10 mouse cellular contexts compared by ENCODE assay signal in genomic region chr17:5187546-5187945, GRCm38 (mm10).
DNase-seq lines count a peak whose midpoint lies in the region; TF ChIP-seq lines count a peak whose summit lies in the region.
"Had no signal": no experiment of that assay in that cellular context is flagged by ENCODE, and none has a peak within 500 bp of the region (broad histone marks: within the 10 kb centered on the region; RNA-seq: fewer than 3 reads in every experiment).

No protein-coding gene starts in this region.

- H3K36me3 ChIP-seq in C2C12 (ENCODE audit: control insufficient read depth, insufficient read depth), result no peaks in the 10 kb centered on the region

- H3K79me2 ChIP-seq in C2C12 (ENCODE audit: control insufficient read depth, insufficient read depth), result peaks cover 16% of the 10 kb centered on the region

- no peaks in the 10 kb centered on the region for H3K27me3 ChIP-seq in C2C12 (ENCODE audit: control insufficient read depth, insufficient read depth, insufficient read length)

- DNase-seq in kidney, postnatal 10 days, result peak; percentile 27
- DNase-seq in kidney, adult 18-20 months, result no peak
- DNase-seq in adipocyte (ENCODE audit: low spot score), result peak; percentile 47
- peak; percentile 32 for DNase-seq in naive thymus-derived CD4-positive, alpha-beta T cell, adult 2 months (ENCODE audit: low read depth)
- no peak for DNase-seq in right cerebral cortex, postnatal 25 days
- DNase-seq in cerebellum, adult 11 months, result no peak
- no peak for DNase-seq in gastrocnemius, adult 18-20 months (ENCODE audit: low spot score)
- DNase-seq: cerebellum, postnatal 25 days; retina, postnatal 1 day had no signal

- no peak overlapping the region for H3K4me3 ChIP-seq in C2C12 (ENCODE audit: insufficient read depth, poor library complexity, severe bottlenecking)

- H3ac ChIP-seq in C2C12 (ENCODE audit: control insufficient read depth, insufficient read length, low read depth), result no peak overlapping the region

- H3K79me3 ChIP-seq in C2C12 (ENCODE audit: low read depth), result peaks cover 2% of the 10 kb centered on the region

- peak; percentile 24 for TF ChIP-seq CTCF in C2C12 (IDR thresholded peaks at IDR 0.05; ENCODE audit: control insufficient read depth, insufficient read depth, insufficient read length)

TF ChIP-seq in C2C12, 6 proteins besides CTCF, POLR2A, EP300 and RAD21:
- no peak for TF ChIP-seq CEBPB (IDR thresholded peaks at IDR 0.05; ENCODE audit: low read depth)
- no peak for TF ChIP-seq MYOD1 (IDR thresholded peaks at IDR 0.05; ENCODE audit: control insufficient read depth, insufficient read length, low read depth)
- TF ChIP-seq FOSL1 (IDR thresholded peaks at IDR 0.05; ENCODE audit: insufficient read depth, low read length, poor library complexity, severe bottlenecking), result no peak
- no peak for TF ChIP-seq USF1 (IDR thresholded peaks at IDR 0.05; ENCODE audit: low read depth)
- no peak for TF ChIP-seq MAX (IDR thresholded peaks at IDR 0.05)
- no peak for TF ChIP-seq MYOG (IDR thresholded peaks at IDR 0.05; ENCODE audit: control insufficient read depth, extremely low read depth, insufficient read length)

Comparison
In these comparisons a context has a peak if more than half of its experiments do, and no peak if none do; other contexts are left out.
1. DNase-seq: peak in kidney, postnatal 10 days (single experiment), adipocyte (single experiment) and naive thymus-derived CD4-positive, alpha-beta T cell, adult 2 months (single experiment); none in kidney, adult 18-20 months (single experiment), right cerebral cortex, postnatal 25 days (single experiment), cerebellum, adult 11 months (single experiment) and gastrocnemius, adult 18-20 months (single experiment).